Mouse (Mus musculus) erythroblast, adult 5-6 weeks (primary cell): ENCODE results near the gene Ptpn11. TPM values are rescaled to one million over a fixed set of nuclear protein-coding genes. Genes with fewer than 3 reads are reported as not detected.

Source experiments
- ATAC-seq: replicated peaks from 2 replicates; pipeline ENCODE4 v1.8.0; 2016; ENCODE audit warnings: moderate number of reproducible peaks, mild to moderate bottlenecking, moderate TSS enrichment, inconsistent platforms; ENCODE audit not compliant: poor library complexity, low FRiP score, severe bottlenecking
- total RNA-seq, 2 experiments: library from RNA; stranded (forward) in 1 of 2; stranded (reverse) in 1 of 2; fragments of 150-400 nt in 1 of 2; fragments of 200-764, 138-1000 nt in 1 of 2; gene quantifications; 2 replicates each; pipeline versions ENCODE4 v1.2.3 to v1.2.4; 2015 to 2017; ENCODE audit warnings: low replicate concordance in 2 of 2

The Ptpn11 gene
- total RNA-seq, 2 experiments from 2014 or later = 8.3 to 23.6 TPM

DNA sequence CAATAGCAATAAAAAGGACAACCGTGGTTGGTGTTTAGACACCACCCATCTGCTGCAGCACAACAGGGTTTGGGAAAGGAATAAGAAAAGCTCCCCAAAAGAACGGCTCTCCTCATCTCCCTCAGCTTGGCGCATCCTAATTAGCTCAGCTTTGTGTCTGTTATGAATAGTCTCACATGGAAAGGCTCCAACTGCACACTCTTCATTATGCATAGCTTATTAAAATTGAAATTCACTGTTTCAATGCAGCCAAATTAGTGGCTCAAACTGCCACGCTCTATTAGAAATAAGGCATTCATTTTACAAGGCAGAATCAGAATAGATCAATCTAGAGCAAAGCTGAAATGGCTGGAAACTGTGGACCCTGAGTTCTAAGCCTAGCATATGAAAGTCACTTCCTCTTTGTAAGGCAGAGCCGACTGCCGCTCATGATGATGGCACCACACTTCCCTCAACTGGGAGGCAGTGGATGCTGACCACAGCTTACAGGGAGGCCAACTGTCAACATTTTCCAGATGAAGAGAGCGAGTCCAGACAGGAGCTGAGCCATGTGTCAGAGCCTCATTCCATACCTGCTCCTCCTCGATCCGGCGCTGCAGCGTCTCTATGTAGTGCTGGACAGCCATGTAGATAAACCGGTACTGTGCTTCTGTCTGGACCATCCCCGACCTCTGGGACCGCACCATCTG, 48.6 kb downstream of the Ptpn11 start:
- ATAC-seq = no peak

DNA sequence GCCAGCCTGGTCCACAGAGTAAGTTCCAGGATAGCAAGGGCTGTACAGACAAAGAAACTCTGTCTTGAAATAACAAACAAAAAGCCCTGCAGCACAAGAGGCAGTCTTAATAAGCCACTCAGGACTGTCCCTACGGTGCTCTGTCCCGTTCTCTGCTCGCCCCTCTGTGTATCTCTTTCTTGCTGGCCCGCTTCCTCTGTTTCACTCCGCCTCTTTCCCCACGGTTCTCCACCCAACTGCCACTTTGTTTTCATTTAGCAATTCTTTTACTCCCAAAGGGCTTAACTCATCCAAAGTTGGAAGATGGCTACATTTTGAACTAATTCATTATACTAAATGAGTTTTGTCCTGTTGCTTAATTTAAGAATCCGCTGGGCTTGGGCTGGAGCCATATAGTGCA, 50.9 kb downstream of the Ptpn11 start:
- ATAC-seq = no peak

DNA sequence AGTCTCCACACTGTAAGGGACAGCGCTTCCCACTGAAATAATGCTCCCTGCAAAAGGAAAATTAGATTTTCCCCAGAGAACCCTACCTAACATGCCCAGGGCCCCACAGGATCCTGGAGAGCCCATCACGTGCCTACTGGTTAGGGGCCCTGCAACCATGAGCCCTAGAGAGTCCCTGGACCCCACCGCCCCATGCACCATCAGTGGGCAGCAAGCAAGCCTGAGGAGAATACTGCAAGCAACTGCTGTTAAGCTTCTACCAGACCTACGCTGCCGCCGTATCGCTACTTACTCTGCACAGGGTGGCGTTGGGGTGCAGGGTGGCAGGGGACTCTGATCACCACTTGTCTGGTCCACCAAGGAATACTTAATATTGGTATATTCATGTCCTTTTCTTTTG, 54.1 kb downstream of the Ptpn11 start:
- ATAC-seq = no peak

DNA sequence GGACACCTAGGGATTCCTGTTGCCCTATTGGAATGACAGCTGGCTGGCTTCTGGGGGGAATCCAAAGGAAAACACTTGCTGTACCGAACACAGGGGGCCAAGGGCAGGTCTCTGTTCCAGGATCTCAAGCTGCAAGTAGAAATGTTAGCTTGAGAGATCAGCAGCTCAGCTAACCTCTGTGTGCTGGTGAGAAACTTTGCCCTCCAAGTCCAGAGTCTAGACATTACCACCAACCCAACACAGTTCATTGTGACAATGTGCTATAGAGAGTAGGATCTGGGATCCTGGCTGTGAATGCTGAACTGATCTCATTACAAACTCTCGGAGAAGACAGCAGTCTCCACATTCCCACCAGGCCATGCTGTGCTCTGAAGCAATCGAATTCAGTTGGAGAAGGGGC, 59.4 kb downstream of the Ptpn11 start:
- no peak for ATAC-seq

DNA sequence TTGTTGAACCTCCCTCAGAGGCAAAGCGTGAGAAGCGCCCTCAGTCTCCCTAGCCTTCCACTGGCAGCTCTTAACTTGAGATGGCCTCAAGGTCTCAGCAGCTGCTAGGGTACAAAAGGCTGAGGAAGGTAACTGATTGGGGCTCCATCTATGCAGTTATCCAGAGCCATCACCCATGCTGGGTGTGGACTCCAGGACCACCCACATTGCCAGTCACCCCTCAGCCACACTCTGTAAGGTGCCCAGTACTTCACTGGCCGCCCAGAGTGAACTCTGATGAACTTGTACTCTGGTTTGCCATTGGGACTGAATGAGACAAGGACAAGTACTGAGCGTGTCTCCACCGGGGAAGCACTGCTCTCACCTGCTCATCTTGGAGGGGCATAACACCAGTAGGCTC, 61.9 kb downstream of the Ptpn11 start:
- no peak for ATAC-seq

DNA sequence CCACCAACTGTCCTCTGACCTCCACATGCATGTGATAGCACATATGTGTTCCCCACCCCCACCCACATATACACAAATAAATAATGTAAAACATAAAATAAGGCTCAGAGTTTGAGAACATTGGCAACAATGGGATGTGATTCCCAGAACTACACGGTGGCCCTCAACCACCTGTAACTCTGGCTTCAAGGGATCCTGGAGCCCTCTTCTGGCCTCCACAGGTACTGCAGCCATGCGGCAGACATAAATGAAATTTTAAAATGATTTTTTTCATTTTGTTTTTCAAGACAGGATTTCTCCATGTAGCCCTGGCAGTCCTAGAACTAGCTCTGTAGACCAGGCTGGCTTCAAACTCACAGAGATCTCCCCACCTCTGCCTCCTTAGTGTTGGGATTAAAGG, 65.1 kb downstream of the Ptpn11 start:
- no peak for ATAC-seq

DNA sequence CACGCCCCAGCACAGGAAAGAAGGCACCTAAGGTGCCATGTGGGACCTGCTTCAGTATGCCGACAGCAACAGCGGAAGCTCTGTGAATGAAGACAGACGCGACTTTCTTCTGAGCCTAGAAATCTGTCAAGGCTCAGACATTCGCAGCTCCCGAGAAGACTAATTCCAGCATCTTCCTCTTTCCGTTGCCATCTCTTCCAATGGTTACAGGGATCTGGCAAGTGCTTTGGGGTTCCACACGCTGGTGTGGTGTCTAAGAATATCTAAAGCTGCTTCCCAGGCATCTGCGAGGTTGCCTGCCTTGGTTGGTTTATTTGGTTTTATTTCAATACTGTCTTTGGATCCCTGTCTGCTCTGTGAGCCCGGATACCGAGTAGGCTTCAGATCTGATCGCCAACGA, 65.6 kb downstream of the Ptpn11 start:
- no peak for ATAC-seq

DNA sequence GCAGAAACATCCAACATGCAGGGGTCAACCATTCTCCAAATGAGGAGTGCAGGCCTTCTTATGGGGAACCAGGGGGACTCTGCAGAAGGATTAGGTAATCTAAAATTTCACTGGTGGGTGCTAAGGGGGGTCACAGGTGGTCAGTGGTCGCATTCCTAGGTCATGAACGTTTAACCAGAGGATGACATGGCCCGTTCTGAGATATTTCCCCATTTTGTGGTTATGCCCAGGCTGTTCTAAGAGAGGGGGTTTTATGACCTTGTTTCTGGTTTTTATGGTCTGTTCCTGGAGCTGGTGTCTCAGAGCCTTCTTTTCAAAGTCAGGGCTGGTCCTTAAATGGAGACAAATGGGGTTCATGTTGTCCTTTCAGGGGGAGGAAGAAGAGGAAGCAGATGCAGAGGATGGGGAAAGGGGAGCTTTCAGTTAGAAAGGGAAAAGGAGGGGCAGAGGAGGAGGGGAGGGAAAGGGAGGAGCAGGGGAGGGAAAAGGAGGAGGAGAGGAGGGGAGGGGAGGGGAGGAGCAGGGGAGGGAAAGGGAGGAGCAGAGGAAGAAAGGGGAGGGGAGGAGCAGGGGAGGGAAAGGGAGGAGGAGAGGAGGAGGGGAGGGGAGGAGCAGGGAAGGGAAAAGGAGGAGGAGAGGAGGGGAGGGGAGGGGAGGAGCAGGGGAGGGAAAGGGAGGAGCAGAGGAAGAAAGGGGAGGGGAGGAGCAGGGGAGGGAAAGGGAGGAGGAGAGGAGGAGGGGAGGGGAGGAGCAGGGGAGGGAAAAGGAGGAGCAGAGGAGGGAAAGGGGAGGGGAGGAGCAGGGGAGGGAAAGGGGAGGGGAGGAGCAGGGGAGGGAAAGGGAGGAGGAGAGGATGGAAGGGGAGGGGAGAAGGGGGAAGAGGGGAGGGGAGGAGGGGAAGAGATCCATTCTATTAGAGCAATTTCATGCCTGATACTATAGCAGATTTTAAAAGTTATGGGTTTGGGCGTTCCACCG, 66.7 kb downstream of the Ptpn11 start:
- no peak for ATAC-seq

DNA sequence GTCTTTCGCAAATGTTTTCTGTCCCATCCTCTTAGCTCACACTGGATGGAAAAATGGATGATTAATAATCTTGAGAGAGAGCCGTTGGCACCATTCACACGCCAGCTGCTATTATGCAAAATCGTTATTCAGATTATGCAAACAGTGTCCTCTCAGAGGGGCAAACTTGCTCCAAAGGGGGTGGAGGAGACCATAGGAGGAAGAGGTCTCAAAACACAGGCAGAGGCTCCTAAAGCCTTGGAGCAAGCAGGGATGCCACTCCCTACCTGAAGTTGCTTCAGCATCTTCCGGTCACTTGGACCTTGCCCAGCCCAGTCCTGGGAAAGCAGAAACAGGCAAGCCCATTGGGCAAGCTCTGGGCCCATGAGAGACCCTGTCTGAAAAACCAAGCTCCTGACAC, 67.8 kb downstream of the Ptpn11 start:
- no peak for ATAC-seq

DNA sequence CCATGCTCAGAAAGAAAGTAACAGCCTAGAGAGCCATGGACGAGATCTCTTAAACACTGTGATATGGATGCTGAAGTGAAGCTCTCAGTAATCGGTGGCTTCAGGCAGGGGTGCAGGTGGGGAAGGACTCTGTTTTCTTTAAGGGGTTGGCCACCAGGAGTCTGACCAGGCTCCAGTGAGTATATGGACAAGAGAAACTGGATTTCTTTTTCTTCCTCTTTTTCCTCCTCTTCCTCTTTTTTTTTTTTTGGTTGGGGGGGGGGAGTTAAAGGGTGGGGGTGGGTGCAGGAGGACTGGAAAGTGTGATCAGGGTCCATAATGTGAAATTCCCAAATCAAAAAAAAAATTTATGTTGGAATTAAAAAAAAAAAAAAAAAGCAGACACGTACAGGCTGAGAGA, 68.6 kb downstream of the Ptpn11 start:
- no peak for ATAC-seq

DNA sequence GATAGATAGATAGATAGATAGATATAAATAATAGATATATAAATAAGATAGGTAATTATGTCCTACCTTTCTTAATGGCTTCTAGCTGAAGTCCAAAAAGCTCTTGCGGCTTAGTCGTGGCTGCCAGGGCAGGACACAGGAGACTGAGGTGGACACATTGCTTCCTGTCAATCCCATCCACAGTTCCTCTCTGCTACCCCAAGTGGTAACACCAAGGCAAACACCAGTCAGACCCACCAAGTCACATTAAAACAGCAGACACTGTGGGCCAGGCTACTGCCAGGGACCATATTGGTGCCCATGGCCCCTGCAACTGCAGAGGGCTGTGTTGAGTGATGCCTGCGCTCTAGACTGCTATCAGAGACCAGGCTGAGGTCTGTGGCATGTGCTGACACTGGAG, 69.2 kb downstream of the Ptpn11 start:
- ATAC-seq = no peak

DNA sequence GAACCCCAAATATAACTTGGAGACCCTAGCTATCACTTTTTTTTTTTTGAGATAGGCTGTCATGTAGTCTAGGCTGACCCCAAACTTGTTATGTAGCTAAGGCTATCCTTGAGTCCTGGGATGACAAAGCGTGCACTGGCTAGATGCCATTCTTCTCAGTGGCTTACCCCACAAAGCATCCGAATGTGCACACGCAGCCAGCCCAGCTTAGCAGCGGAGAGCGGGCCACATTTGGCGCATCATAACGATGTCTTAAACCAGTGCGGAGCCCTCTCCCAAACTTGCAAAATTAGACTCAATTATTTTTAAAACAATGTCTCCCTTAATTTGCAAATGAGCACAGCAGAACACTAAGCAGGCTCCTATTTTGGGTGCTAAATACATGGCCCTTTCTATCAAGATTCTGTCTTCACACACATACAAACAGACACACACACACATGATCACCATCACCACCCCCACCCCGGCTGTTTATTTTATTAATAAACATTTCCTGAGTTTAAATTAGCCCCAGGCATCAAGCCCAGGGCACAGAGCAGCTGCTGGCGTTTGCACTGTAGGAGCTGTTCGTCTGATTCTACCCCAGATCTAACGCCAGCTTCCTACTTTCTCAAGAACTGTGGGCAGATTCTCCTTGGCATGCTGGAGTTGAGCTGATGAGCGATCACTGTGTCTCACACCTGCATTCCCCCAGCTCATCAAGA, 71.7 kb downstream of the Ptpn11 start:
- no peak for ATAC-seq

DNA sequence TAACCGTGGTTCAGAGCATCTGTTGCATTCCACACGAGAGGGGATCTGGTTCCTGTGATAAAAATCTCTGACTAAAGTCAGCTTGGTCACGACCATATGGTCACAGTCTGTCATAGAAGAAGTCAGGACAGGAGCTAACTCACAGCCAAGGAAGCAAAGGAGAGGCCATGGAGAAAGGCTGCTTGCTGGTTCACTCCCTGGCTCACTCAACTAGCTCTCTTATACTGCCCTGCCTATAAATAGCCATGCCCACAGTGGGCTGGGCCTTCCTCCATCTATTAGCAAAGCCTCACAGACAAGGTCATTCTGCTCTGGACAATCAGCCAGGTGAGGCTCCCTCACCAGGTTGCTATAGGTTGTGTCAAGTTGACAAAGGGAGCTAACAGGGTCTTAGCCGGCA, 72.9 kb downstream of the Ptpn11 start:
- ATAC-seq = no peak

DNA sequence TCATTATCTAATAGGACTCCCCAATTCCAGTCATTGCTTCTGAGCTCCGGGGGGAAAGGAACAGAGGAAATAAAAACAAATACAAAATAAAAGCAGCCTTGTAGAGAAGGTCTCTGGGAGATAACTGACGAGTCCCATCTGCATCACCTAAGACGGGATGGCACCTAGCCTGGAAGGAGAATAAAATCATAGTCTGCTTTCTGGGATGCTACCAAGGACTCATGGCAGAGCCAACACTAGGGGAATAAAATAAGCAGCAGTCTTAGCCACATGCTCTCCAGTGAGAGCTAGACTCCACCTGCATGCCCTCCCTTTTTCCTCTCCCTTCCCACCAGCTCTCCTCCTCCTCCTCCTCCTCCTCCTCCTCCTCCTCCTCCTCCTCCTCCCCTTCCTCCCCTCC, 74.3 kb downstream of the Ptpn11 start:
- no peak for ATAC-seq

DNA sequence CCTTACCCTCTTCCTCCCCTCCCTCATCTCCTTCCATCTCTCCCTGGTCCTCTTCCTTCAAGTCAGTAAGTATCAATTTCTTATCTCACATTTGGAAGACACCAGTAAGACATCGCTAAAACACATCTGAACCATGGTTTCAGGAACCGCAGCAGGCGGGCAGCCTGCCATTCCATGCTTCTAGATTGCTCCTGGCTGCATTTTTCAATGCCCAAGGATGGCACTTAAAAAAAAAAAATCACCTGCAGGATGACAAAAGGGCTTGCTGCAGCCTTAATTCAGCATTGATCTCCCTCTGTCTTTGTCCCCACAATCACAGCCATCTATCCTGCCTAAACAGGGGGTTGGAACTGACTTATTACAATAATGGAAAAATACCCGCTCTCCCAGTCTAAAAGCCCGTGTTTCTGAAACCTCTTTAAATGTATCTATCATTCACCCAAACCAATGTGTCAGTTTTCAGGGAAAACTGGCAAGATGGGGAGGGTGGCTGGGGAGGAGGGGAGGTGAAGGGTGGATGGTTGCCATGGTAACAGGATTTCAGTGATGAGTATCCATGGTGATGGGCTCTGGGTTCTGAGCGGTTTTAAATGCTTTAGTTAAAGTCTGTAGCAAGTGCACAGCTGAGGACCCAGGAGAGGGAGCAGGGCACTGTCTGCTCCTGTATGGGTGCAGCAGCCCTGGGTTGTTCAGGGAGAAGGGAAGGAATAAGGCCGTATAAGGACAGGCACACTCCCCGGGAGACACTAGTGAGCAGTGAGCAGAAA, 75.6 kb downstream of the Ptpn11 start:
- no peak for ATAC-seq

DNA sequence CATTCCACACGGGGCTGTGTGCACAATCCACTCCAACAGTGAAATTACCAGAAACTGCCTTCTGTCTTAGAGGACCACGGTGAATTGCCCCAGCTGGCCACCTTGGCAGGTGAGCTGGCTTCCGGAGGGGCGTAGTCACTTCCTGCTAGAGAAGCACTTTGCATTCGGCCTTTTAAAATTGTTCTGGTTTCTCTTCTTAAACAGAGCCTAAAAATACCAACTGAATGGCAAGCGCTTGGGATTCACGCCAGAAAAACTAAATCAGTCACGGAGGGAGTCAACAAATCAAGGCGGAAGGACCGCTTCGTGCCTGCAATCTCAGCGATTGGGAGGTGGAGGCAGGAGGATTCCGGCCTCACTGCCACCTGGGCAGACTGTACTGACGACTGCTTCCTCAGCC, 77.0 kb downstream of the Ptpn11 start:
- no peak for ATAC-seq

DNA sequence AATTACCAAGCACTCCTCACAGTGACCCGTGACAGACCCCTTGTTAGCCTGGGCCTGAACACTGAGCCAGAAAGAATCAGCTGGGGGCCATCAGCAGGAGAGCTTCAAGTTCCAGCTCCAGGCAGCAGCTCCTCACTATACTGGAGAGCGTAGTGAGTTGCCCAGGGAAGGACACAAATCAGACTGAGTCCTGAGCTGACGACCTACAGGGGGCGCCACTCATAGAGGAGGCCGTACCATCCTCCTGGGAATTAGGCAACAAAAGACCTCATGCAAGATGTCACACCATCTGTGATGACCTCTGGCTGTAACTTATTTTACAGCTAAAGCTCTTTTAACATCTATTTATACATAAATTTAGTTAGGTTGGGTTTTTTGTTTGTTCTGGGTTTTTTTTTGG, 78.8 kb downstream of the Ptpn11 start:
- 0 out of 2 replicates have a peak, but pooled peaks have one; percentile 18 for ATAC-seq

DNA sequence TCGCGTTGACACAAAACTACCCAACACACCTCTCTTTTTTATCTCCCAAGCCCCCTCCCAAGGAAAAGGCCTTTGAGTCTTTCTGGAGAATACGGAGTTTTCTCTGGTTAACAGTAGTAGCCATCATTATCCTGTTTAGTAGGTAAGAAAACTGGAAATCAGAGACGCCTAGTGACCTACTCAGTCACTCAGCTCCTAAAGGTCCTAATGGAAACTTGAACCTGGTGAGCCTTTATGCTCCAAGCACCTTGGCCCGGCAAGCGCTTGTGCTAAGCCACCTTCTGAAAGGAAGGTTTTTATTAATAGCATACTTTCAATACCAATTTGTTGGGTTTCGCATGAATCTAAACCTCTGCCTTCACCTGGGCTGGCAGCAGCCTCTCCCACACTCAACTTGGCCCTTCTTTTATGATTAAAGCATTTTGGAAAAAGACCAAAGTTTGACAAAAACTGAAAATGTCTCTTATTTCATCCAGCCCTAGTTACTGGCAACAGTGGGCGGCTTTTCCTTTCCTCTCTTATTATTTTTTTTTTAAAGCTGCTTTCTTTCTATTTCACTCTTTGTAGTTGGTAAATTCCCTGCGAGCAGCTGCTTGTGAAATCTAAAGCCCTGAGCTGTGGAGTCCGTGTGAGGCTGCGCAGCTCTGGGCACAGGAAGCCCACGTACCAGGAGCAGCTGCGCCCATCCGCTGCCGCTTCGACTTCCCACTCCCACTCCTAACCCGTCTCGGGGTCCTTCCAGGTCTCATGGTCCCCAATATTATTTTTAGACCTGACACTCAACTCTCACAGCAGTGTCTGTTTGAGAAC, 79.9 kb downstream of the Ptpn11 start:
- no peak for ATAC-seq

DNA sequence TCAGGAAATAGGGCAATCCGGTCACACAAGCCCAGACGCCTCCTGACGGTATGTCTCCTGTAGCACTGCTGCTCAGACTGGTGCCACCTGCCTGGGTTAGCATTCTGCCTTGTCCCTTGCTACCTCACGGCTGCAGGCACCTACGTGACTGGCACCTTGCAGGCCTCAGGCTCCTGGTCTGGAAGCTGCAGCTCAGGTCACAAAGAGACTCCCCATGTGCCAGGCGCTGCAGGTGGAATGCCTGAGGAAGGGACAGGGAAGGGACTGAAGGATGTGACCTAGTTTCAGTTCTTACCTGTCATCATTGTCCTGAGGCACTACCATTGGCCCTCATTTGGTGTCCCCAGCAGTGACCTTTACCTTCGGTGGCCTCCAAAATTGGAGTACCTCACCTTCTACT, 82.0 kb downstream of the Ptpn11 start:
- ATAC-seq = no peak
